Mouse (Mus musculus): Measurements from ENCODE around the gene Gm17324.

DNA sequence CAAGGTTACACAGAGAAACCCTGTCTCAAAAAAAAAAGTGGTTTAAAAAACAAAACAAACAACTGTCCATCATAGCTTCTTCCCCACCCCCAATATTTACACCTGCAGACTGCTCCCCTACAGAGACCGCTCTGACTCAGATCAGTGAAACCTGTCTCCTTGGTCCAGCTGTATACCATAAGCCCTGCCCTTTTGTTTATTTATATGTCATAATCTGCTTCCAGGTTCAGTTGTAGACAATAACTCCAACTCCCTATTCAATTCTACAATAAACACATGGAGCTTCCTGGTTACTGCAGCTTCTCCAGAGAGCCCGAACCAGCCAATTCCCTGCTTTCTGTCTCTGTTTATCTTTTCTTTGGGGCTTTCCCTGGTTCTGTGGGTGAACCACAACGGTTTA is 42.6 kb upstream of the Gm17324 start:
- TF ChIP-seq POLR2A (IDR thresholded peaks at IDR 0.05; ENCODE audit: borderline replicate concordance, insufficient read depth, low read length) = no peak
- TF ChIP-seq CTCF (IDR thresholded peaks at IDR 0.05; ENCODE audit: borderline replicate concordance, insufficient read depth, low read depth, low read length) = no peak

All from cerebellum, adult 2 months (tissue).